Mouse (Mus musculus): ENCODE results near the gene Zpbp. TPM values are rescaled to one million over a fixed set of nuclear protein-coding genes. Genes with fewer than 3 reads are reported as not detected.

Gene Zpbp
- polyA plus RNA-seq, 1 experiment from 2014 or later = 0.93 TPM

GRCm38 (mm10) chr11:11393164-11393563 is 69.0 kb downstream of the Zpbp start:
- ATAC-seq (ENCODE audit: low FRiP score) = no peak
- H3K4me2 ChIP-seq (replicated peaks) = no peak overlapping the region
- H3K36me3 ChIP-seq = no peaks in the 10 kb centered on the region
- H3K27ac ChIP-seq = no peak overlapping the region
- H3K4me1 ChIP-seq = no peaks in the 10 kb centered on the region
- H3K4me3 ChIP-seq = no peak overlapping the region
- no peaks in the 10 kb centered on the region for H3K9me3 ChIP-seq (replicated peaks)
- H3K9ac ChIP-seq = no peak overlapping the region
- WGBS = 89% methylated on average over 10 of the region's 10 CpGs
- no peaks in the 10 kb centered on the region for H3K27me3 ChIP-seq

GRCm38 (mm10) chr11:11371305-11371704 is 90.9 kb downstream of the Zpbp start:
- no peak overlapping the region for H3K27ac ChIP-seq
- no peak overlapping the region for H3K4me2 ChIP-seq (replicated peaks)
- H3K9me3 ChIP-seq (replicated peaks) = no peaks in the 10 kb centered on the region
- H3K4me1 ChIP-seq = no peaks in the 10 kb centered on the region
- H3K9ac ChIP-seq = no peak overlapping the region
- no peaks in the 10 kb centered on the region for H3K27me3 ChIP-seq
- 93% methylated on average over 5 of the region's 5 CpGs for WGBS
- H3K36me3 ChIP-seq = no peaks in the 10 kb centered on the region
- no peak overlapping the region for H3K4me3 ChIP-seq
- ATAC-seq (ENCODE audit: low FRiP score) = no peak

- no peaks in the 10 kb centered on the region for H3K27me3 ChIP-seq
- H3K4me1 ChIP-seq = no peaks in the 10 kb centered on the region
- 71% methylated on average over 3 of the region's 3 CpGs for WGBS
- no peaks in the 10 kb centered on the region for H3K36me3 ChIP-seq
- H3K4me2 ChIP-seq (replicated peaks) = no peak overlapping the region
- H3K9me3 ChIP-seq (replicated peaks) = no peaks in the 10 kb centered on the region
- H3K9ac ChIP-seq = no peak overlapping the region
- no peak overlapping the region for H3K4me3 ChIP-seq
- H3K27ac ChIP-seq = no peak overlapping the region
- ATAC-seq (ENCODE audit: low FRiP score) = no peak
Observed at GRCm38 (mm10) chr11:11283512-11283911, 178.7 kb downstream of the Zpbp start.

- Histone ChIP-seq H3K9ac (no peak overlapping the region), H3K4me3 (no peak overlapping the region), H3K27ac (no peak overlapping the region), H3K4me2 (replicated peaks) (no peak overlapping the region), H3K36me3 (no peaks in the 10 kb centered on the region), H3K4me1 (no peaks in the 10 kb centered on the region), H3K9me3 (replicated peaks) (no peaks in the 10 kb centered on the region), H3K27me3 (no peaks in the 10 kb centered on the region)
- no peak for ATAC-seq (ENCODE audit: low FRiP score)
Observed at GRCm38 (mm10) chr11:11280128-11280527, 182.1 kb downstream of the Zpbp start.

GRCm38 (mm10) chr11:11257348-11257747 is 204.9 kb downstream of the Zpbp start:
- no peaks in the 10 kb centered on the region for H3K36me3 ChIP-seq
- 90% methylated on average over 1 of the region's 1 CpGs for WGBS
- H3K27me3 ChIP-seq = no peaks in the 10 kb centered on the region
- no peak overlapping the region for H3K4me3 ChIP-seq
- H3K9me3 ChIP-seq (replicated peaks) = no peaks in the 10 kb centered on the region
- no peak for ATAC-seq (ENCODE audit: low FRiP score)
- no peak overlapping the region for H3K4me2 ChIP-seq (replicated peaks)
- no peak overlapping the region for H3K9ac ChIP-seq
- H3K27ac ChIP-seq = no peak overlapping the region
- no peaks in the 10 kb centered on the region for H3K4me1 ChIP-seq

- Histone ChIP-seq H3K4me2 (replicated peaks) (no peak overlapping the region), H3K9ac (no peak overlapping the region), H3K36me3 (no peaks in the 10 kb centered on the region), H3K4me1 (no peaks in the 10 kb centered on the region), H3K27ac (no peak overlapping the region), H3K9me3 (replicated peaks) (no peaks in the 10 kb centered on the region), H3K4me3 (no peak overlapping the region), H3K27me3 (no peaks in the 10 kb centered on the region)
- ATAC-seq (ENCODE audit: low FRiP score) = no peak
- WGBS = 81% methylated on average over 6 of the region's 6 CpGs
Observed at GRCm38 (mm10) chr11:11242694-11243377, 219.4 kb downstream of the Zpbp start.

GRCm38 (mm10) chr11:11239346-11239745 is 222.9 kb downstream of the Zpbp start:
- Histone ChIP-seq H3K9me3 (replicated peaks) (no peaks in the 10 kb centered on the region), H3K27me3 (no peaks in the 10 kb centered on the region), H3K4me2 (replicated peaks) (no peak overlapping the region), H3K27ac (no peak overlapping the region), H3K9ac (no peak overlapping the region), H3K36me3 (no peaks in the 10 kb centered on the region), H3K4me1 (no peaks in the 10 kb centered on the region), H3K4me3 (no peak overlapping the region)
- WGBS = 75% methylated on average over 1 of the region's 1 CpGs
- ATAC-seq (ENCODE audit: low FRiP score) = no peak

Other genes starting within 250 kb of the Zpbp start
- gene Spata48, start 314 bp downstream of the Zpbp start, polyA plus RNA-seq (2016; fragmentation: Nextera tagmentation; extraction: Ambion mirVana) = 1.9 and 3.5 TPM in 2 replicates
- gene 4930512M02Rik, start 165.4 kb upstream of the Zpbp start, polyA plus RNA-seq (2016; fragmentation: Nextera tagmentation; extraction: Ambion mirVana) = not detected in 2 replicates
- gene Ikzf1, start 222.6 kb upstream of the Zpbp start, polyA plus RNA-seq (2016; fragmentation: Nextera tagmentation; extraction: Ambion mirVana) = 0.94 and 2.0 TPM in 2 replicates